Mouse (Mus musculus) fibroblast of lung, adult 2 months (primary cell): ENCODE data around the gene Hmga1.
A peak's percentile ranks its signal among the peaks of the same experiment; 100 is the strongest.

Experiments
- DNase-seq: peaks from one replicate; pipeline ENCODE4 v3.0.0-alpha.2; 2011; ENCODE audit warnings: low read depth

Gene Hmga1

GRCm38 (mm10) chr17:27528767-27529166 is 27.5 kb upstream of the Hmga1 start:
- DNase-seq = no peak

DNA sequence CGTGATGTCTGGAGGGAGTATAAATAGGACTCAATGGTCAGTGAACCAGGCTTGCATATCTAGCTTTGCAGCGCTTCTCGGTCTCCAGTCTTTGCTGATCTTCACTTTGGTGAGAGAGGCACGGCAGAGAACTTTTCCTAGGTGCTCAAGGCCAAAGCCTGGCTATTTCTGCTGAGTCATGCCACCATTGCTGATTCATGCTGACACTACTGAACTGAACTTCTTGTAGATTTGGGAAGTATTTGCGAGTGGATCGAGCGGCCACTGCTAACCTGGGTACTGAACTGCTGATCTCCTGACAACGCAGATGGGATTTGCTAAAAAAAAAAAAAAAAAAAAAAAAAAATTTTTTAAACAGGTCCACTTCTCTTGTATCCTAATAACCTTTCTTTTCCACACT is 24.2 kb upstream of the Hmga1 start:
- DNase-seq = no peak

GRCm38 (mm10) chr17:27533354-27533753 is 22.9 kb upstream of the Hmga1 start:
- no peak for DNase-seq

- DNase-seq = peak; percentile 53
Observed at GRCm38 (mm10) chr17:27534718-27535117, 21.6 kb upstream of the Hmga1 start.

DNA sequence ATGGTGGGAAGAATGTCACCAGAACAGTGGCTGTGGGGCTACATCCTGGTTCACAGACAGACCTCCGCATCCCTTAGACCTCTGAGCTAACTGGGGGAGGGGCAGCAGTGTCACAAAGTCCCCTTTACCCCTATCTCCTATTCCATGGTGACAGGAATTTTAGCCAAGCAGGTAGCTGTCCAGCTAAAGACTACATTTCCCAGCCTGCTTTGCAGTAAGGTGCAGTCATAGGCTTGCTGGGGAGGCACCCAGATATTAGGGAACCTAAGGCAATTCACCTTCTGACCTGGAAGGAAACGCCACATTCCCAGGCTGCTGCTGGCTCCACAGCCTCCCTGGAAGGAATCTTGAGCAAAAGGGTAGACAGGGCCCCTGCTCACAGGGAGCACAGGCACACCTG is 15.0 kb upstream of the Hmga1 start:
- DNase-seq = no peak

DNA sequence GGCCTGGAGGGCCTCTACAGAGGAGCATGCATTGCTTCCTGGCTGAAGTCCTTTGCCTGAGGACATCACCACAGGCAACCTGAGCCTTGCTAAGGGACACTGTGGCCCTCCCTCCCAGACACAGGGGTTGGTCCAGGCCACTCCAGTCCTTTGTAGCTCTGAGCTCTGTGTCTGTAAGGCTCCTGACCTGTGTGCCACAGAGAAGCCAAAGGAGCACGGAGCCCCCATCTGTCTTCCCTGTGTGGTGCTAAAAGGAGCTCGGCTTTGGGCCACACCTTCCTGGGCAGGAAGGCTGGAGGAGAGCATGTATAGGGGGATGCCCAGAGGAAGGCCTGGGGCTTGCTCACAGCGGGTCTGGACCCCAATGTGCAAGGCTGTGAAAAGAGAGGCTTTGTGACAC is 14.3 kb upstream of the Hmga1 start:
- DNase-seq = no peak

- no peak for DNase-seq
Observed at GRCm38 (mm10) chr17:27544551-27544950, 11.7 kb upstream of the Hmga1 start.

DNA sequence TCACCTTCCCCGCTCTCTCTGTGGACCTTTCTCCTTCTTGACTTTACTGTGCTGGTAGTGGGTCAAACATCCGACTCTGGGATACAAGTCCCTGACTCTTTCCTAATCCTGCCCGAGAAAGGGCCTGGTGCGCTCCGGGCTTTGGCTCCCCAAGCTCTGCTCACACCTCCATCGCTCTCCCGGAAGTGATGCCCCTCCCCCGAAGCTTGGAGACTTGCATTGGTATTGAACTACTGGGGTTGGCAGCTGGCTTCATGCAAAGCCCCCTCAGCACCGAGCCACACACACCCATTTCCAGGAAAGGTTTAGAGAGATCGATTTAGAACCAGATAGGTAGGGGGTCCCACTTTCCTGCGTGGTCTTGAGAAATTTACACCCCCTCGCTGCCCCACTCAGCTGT is 10.3 kb upstream of the Hmga1 start:
- DNase-seq = no peak

GRCm38 (mm10) chr17:27546574-27547085 is 9.7 kb upstream of the Hmga1 start:
- DNase-seq = no peak

DNA sequence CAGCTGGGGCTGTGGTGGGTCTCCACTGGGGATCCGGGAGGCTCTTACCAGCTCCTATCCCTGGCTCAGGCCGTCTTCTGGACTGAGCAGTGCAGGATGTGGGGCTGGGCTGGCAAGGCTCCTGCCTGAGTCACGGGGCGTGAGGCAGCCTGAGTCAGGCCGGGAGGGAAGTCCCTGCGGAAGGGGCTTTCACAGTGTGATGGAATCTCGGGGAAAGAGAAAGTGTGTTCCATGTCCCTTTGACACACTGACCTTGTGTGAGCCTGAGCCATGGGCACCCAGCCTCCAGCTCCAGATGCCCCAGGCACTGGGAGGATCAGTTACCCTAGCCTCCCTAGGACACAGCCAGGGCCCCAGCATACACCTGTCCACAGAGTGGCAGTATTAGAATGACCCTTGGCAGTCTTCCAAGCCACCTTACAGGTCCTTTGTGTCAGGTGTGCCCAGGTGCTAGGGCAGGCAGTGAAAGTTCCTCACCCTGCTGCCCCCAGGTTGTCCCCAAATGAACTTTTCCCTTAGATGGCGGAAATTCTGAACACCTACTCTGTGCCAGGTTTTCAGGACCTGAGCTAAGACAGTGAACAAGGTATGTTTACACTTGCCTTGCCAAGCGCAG is 8.9 kb upstream of the Hmga1 start:
- peak; percentile 77 for DNase-seq

- DNase-seq = no peak
Observed at GRCm38 (mm10) chr17:27549234-27549633, 7.1 kb upstream of the Hmga1 start.

DNA sequence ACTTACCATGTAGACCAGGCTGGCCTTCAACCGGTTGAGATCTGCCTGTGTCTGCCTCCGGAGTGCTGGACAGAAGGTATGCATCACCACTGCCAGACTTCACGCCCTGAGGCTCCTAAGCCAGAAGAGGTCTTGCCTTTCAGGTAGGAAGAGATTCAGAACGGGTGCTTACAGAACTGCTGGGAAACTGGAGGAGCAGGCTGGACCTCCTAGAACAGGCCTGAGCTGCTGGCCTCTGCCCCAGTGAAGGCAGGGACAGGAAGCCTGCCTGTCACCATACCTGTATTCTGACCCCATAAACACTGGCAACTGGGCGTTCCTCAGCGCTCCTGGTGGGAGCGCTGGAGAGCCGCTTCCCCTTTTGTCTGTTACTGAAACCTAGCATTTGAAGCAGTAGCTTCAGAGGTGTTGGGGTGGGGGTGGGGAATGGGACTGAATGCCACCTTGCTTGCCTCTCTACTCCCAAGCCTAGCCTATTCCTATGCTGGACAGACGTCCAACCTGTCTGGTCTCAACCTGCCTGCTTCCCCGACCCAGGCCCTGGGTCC is 4.8 kb upstream of the Hmga1 start:
- DNase-seq = no peak

GRCm38 (mm10) chr17:27552215-27553201 is 3.8 kb upstream of the Hmga1 start:
- DNase-seq = peak; percentile 47

DNA sequence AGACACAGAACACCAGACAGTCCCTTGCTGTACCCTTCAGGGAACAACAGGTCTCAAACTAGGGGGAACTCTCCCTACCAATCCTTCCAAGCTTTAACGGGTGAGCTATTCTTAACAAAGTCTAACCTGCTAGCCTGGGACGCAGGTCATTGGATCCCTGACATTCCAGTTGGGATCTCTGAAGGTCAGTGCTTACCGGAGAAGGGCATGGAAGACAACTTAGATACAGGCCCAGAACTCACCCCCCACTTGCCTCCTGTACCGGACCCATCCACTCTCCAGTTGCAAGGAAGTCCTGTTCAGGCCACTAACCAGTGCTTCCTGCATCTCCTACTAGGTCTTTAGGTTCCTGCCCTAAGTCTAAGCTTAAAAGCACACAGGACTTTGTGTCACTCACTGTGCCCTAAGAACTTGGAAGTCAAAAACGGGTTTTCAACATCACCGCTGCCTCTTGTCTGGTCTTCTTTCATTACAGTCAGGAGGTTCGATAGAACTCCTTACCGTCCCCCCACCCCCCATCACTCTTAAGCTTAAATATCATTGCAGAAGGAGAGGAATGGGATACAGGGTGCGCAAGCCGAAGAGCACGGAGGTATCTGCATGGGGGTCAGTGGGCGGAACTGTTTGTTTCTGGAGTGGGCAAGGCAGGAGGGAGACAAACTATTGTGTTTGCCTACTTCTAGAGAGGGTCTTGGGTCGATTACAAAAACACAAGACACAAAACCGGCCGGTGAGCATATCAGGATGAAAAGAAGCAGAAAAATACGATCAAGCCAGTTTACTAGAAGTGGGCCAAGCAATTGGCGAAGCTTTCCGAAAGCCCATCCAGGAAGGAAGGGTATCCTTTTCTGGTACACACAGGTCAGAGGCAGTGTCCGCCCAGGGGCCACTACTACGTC is 2.0 kb upstream of the Hmga1 start:
- no peak for DNase-seq

- no peak for DNase-seq
Observed at GRCm38 (mm10) chr17:27555075-27555511, 1.2 kb upstream of the Hmga1 start.

- DNase-seq = no peak
Observed at GRCm38 (mm10) chr17:27555512-27556172, 655 bp upstream of the Hmga1 start.

- DNase-seq = no peak
Observed at GRCm38 (mm10) chr17:27557181-27557926, 1.1 kb downstream of the Hmga1 start.

GRCm38 (mm10) chr17:27557927-27558661 is 1.8 kb downstream of the Hmga1 start:
- DNase-seq = no peak

DNA sequence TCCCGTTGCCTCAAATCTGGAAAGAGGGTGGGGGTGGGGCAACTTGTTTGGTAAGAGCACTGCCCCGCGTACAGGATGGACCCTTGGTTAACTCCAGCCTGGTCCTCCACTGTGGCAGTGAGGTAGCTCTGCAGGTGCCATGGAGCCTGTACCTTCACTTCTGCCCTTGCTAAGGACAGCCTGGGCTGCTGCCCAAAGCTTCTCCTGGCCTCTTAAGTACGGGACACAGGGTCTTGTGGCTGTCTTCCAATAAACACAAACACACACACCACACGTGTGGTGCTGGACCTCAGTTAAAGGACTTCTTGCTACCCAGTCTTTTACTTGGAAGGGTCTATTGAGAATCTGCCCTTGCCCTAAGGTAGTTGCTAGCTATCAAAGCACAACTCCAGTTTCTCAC is 2.5 kb downstream of the Hmga1 start:
- DNase-seq = no peak

GRCm38 (mm10) chr17:27559596-27559995 is 3.3 kb downstream of the Hmga1 start:
- DNase-seq = no peak
